Mouse (Mus musculus): Measurements from ENCODE around the gene St7. TPM values are rescaled to one million over a fixed set of nuclear protein-coding genes. Genes with fewer than 3 reads are reported as not detected.
A peak's percentile ranks its signal among the peaks of the same experiment; 100 is the strongest.

St7 gene
- polyA plus RNA-seq, 1 experiment: 7.4 TPM

- Histone ChIP-seq H3K9ac (ENCODE audit: low read depth, poor library complexity, severe bottlenecking) (no peak overlapping the region), H3K27me3 (ENCODE audit: control insufficient read depth, insufficient read depth, low read length, poor library complexity, severe bottlenecking) (no peaks in the 10 kb centered on the region), H3K4me3 (ENCODE audit: low read depth, low read length) (no peak overlapping the region), H3K36me3 (ENCODE audit: control insufficient read depth, insufficient read depth, low read length, poor library complexity, severe bottlenecking) (no peaks in the 10 kb centered on the region), H3K27ac (ENCODE audit: insufficient read depth, low read length) (no peak overlapping the region), H3K4me1 (ENCODE audit: control insufficient read depth, insufficient read depth, low read length) (no peaks in the 10 kb centered on the region), H3K9me3 (replicated peaks; ENCODE audit: control insufficient read depth, insufficient read depth, low read length, poor library complexity, severe bottlenecking) (no peaks in the 10 kb centered on the region)
- TF ChIP-seq EP300 (IDR thresholded peaks at IDR 0.05; ENCODE audit: insufficient read depth, low read depth, low read length) (no peak), POLR2A (IDR thresholded peaks at IDR 0.05; ENCODE audit: insufficient read depth, low read length) (no peak), CTCF (IDR thresholded peaks at IDR 0.05; ENCODE audit: low read depth, low read length) (no peak)
Observed at GRCm38 (mm10) chr6:17823614-17824013, 130.9 kb downstream of the St7 start.

GRCm38 (mm10) chr6:17824735-17825134, 132.0 kb downstream of the St7 start:
- H3K9me3 ChIP-seq (replicated peaks; ENCODE audit: control insufficient read depth, insufficient read depth, low read length, poor library complexity, severe bottlenecking): no peaks in the 10 kb centered on the region
- H3K4me3 ChIP-seq (ENCODE audit: low read depth, low read length): no peak overlapping the region
- no peak overlapping the region for H3K9ac ChIP-seq (ENCODE audit: low read depth, poor library complexity, severe bottlenecking)
- H3K27me3 ChIP-seq (ENCODE audit: control insufficient read depth, insufficient read depth, low read length, poor library complexity, severe bottlenecking): no peaks in the 10 kb centered on the region
- no peak for TF ChIP-seq POLR2A (IDR thresholded peaks at IDR 0.05; ENCODE audit: insufficient read depth, low read length)
- no peak for TF ChIP-seq CTCF (IDR thresholded peaks at IDR 0.05; ENCODE audit: low read depth, low read length)
- no peak for TF ChIP-seq EP300 (IDR thresholded peaks at IDR 0.05; ENCODE audit: insufficient read depth, low read depth, low read length)
- no peaks in the 10 kb centered on the region for H3K4me1 ChIP-seq (ENCODE audit: control insufficient read depth, insufficient read depth, low read length)
- no peak overlapping the region for H3K27ac ChIP-seq (ENCODE audit: insufficient read depth, low read length)
- H3K36me3 ChIP-seq (ENCODE audit: control insufficient read depth, insufficient read depth, low read length, poor library complexity, severe bottlenecking): no peaks in the 10 kb centered on the region

- Histone ChIP-seq H3K4me3 (ENCODE audit: low read depth, low read length) (no peak overlapping the region), H3K9ac (ENCODE audit: low read depth, poor library complexity, severe bottlenecking) (no peak overlapping the region)
- TF ChIP-seq EP300 (IDR thresholded peaks at IDR 0.05; ENCODE audit: insufficient read depth, low read depth, low read length) (no peak), POLR2A (IDR thresholded peaks at IDR 0.05; ENCODE audit: insufficient read depth, low read length) (no peak), CTCF (IDR thresholded peaks at IDR 0.05; ENCODE audit: low read depth, low read length) (no peak)
Observed at GRCm38 (mm10) chr6:17828382-17828781, 135.6 kb downstream of the St7 start.

GRCm38 (mm10) chr6:17829981-17830380, 137.2 kb downstream of the St7 start:
- TF ChIP-seq CTCF (IDR thresholded peaks at IDR 0.05; ENCODE audit: low read depth, low read length): no peak
- TF ChIP-seq POLR2A (IDR thresholded peaks at IDR 0.05; ENCODE audit: insufficient read depth, low read length): no peak
- no peak for TF ChIP-seq EP300 (IDR thresholded peaks at IDR 0.05; ENCODE audit: insufficient read depth, low read depth, low read length)
- H3K4me1 ChIP-seq (ENCODE audit: control insufficient read depth, insufficient read depth, low read length): no peaks in the 10 kb centered on the region

More at GRCm38 (mm10) chr6:17828382-17828781, 135.6 kb downstream of the St7 start:
- Histone ChIP-seq H3K27me3 (ENCODE audit: control insufficient read depth, insufficient read depth, low read length, poor library complexity, severe bottlenecking) (no peaks in the 10 kb centered on the region), H3K27ac (ENCODE audit: insufficient read depth, low read length) (no peak overlapping the region), H3K4me1 (ENCODE audit: control insufficient read depth, insufficient read depth, low read length) (no peaks in the 10 kb centered on the region), H3K36me3 (ENCODE audit: control insufficient read depth, insufficient read depth, low read length, poor library complexity, severe bottlenecking) (no peaks in the 10 kb centered on the region), H3K9me3 (replicated peaks; ENCODE audit: control insufficient read depth, insufficient read depth, low read length, poor library complexity, severe bottlenecking) (peaks cover 4% of the 10 kb centered on the region; the same call in 1 of the 2 replicates)

GRCm38 (mm10) chr6:17834493-17834892, 141.8 kb downstream of the St7 start:
- Histone ChIP-seq H3K36me3 (ENCODE audit: control insufficient read depth, insufficient read depth, low read length, poor library complexity, severe bottlenecking) (no peaks in the 10 kb centered on the region), H3K4me1 (ENCODE audit: control insufficient read depth, insufficient read depth, low read length) (no peaks in the 10 kb centered on the region), H3K9ac (ENCODE audit: low read depth, poor library complexity, severe bottlenecking) (no peak overlapping the region), H3K27me3 (ENCODE audit: control insufficient read depth, insufficient read depth, low read length, poor library complexity, severe bottlenecking) (no peaks in the 10 kb centered on the region), H3K4me3 (ENCODE audit: low read depth, low read length) (no peak overlapping the region), H3K27ac (ENCODE audit: insufficient read depth, low read length) (no peak overlapping the region), H3K9me3 (replicated peaks; ENCODE audit: control insufficient read depth, insufficient read depth, low read length, poor library complexity, severe bottlenecking) (peaks cover 4% of the 10 kb centered on the region; the same call in 1 of the 2 replicates)
- TF ChIP-seq EP300 (IDR thresholded peaks at IDR 0.05; ENCODE audit: insufficient read depth, low read depth, low read length) (no peak), CTCF (IDR thresholded peaks at IDR 0.05; ENCODE audit: low read depth, low read length) (peak; percentile 9)

More at GRCm38 (mm10) chr6:17829981-17830380, 137.2 kb downstream of the St7 start:
- no peak overlapping the region for H3K27ac ChIP-seq (ENCODE audit: insufficient read depth, low read length)
- peaks cover 4% of the 10 kb centered on the region; the same call in 1 of the 2 replicates for H3K9me3 ChIP-seq (replicated peaks; ENCODE audit: control insufficient read depth, insufficient read depth, low read length, poor library complexity, severe bottlenecking)
- H3K9ac ChIP-seq (ENCODE audit: low read depth, poor library complexity, severe bottlenecking): no peak overlapping the region
- no peaks in the 10 kb centered on the region for H3K36me3 ChIP-seq (ENCODE audit: control insufficient read depth, insufficient read depth, low read length, poor library complexity, severe bottlenecking)
- H3K4me3 ChIP-seq (ENCODE audit: low read depth, low read length): no peak overlapping the region
- H3K27me3 ChIP-seq (ENCODE audit: control insufficient read depth, insufficient read depth, low read length, poor library complexity, severe bottlenecking): no peaks in the 10 kb centered on the region

GRCm38 (mm10) chr6:17835693-17836092, 143.0 kb downstream of the St7 start:
- Histone ChIP-seq H3K27ac (ENCODE audit: insufficient read depth, low read length) (no peak overlapping the region), H3K4me3 (ENCODE audit: low read depth, low read length) (no peak overlapping the region), H3K36me3 (ENCODE audit: control insufficient read depth, insufficient read depth, low read length, poor library complexity, severe bottlenecking) (no peaks in the 10 kb centered on the region), H3K4me1 (ENCODE audit: control insufficient read depth, insufficient read depth, low read length) (no peaks in the 10 kb centered on the region), H3K9me3 (replicated peaks; ENCODE audit: control insufficient read depth, insufficient read depth, low read length, poor library complexity, severe bottlenecking) (no peaks in the 10 kb centered on the region), H3K9ac (ENCODE audit: low read depth, poor library complexity, severe bottlenecking) (no peak overlapping the region), H3K27me3 (ENCODE audit: control insufficient read depth, insufficient read depth, low read length, poor library complexity, severe bottlenecking) (no peaks in the 10 kb centered on the region)
- no peak for TF ChIP-seq CTCF (IDR thresholded peaks at IDR 0.05; ENCODE audit: low read depth, low read length)
- no peak for TF ChIP-seq POLR2A (IDR thresholded peaks at IDR 0.05; ENCODE audit: insufficient read depth, low read length)
- TF ChIP-seq EP300 (IDR thresholded peaks at IDR 0.05; ENCODE audit: insufficient read depth, low read depth, low read length): no peak
